ENCODE assay signal across 18 mouse cellular contexts in genomic region chr12:79449817-79450411, GRCm38 (mm10).
"Had no signal": no experiment of that assay in that cellular context is flagged by ENCODE, and none has a peak within 500 bp of the region (broad histone marks: within the 10 kb centered on the region; RNA-seq: fewer than 3 reads in every experiment).

No protein-coding gene starts in this region.

- H3K4me3 ChIP-seq: intestine, embryonic 15.5 days; kidney, embryonic 15.5 days; left cerebral cortex, adult 2 months; liver, embryonic 13.5 days; midbrain, embryonic 12.5 days; midbrain, embryonic 15.5 days; neural tube, embryonic 12.5 days; neural tube, embryonic 15.5 days had no signal

- H3K27me3 ChIP-seq: intestine, embryonic 15.5 days; kidney, embryonic 15.5 days; liver, embryonic 13.5 days; midbrain, embryonic 12.5 days; midbrain, embryonic 15.5 days; neural tube, embryonic 12.5 days; neural tube, embryonic 15.5 days had no signal

- H3K9me3 ChIP-seq: intestine, embryonic 15.5 days; kidney, embryonic 15.5 days; liver, embryonic 13.5 days; midbrain, embryonic 12.5 days; midbrain, embryonic 15.5 days; neural tube, embryonic 12.5 days; neural tube, embryonic 15.5 days had no signal

- DNase-seq: kidney, adult 11 months; kidney, adult 8-10 months; kidney, postnatal 10 days; kidney, postnatal 36 days; layer of hippocampus, postnatal 36 days; liver, embryonic 13.5 days; right cerebral cortex, adult 18-20 months; right cerebral cortex, postnatal 14 days; right cerebral cortex, postnatal 4 days; thymus, postnatal 25 days had no signal

- H3K4me1 ChIP-seq: liver, embryonic 13.5 days; midbrain, embryonic 12.5 days; midbrain, embryonic 15.5 days; neural tube, embryonic 15.5 days had no signal

- H3K27ac ChIP-seq: intestine, embryonic 15.5 days; kidney, embryonic 15.5 days; left cerebral cortex, adult 2 months; liver, embryonic 13.5 days; macrophage; midbrain, embryonic 12.5 days; midbrain, embryonic 15.5 days; neural tube, embryonic 12.5 days; neural tube, embryonic 15.5 days had no signal

- H3K4me2 ChIP-seq: intestine, embryonic 15.5 days; kidney, embryonic 15.5 days; liver, embryonic 13.5 days; midbrain, embryonic 12.5 days; midbrain, embryonic 15.5 days; neural tube, embryonic 12.5 days; neural tube, embryonic 15.5 days had no signal

- ATAC-seq: intestine, embryonic 15.5 days; midbrain, embryonic 15.5 days had no signal

- H3K36me3 ChIP-seq: intestine, embryonic 15.5 days; kidney, embryonic 15.5 days; liver, embryonic 13.5 days; midbrain, embryonic 12.5 days; midbrain, embryonic 15.5 days; neural tube, embryonic 12.5 days; neural tube, embryonic 15.5 days had no signal

- H3K9ac ChIP-seq: intestine, embryonic 15.5 days; kidney, embryonic 15.5 days; liver, embryonic 13.5 days; midbrain, embryonic 12.5 days; midbrain, embryonic 15.5 days; neural tube, embryonic 12.5 days; neural tube, embryonic 15.5 days had no signal
